Mouse (Mus musculus): ENCODE measurements around the gene Tuba1a. TPM values are rescaled to one million over a fixed set of nuclear protein-coding genes. Genes with fewer than 3 reads are reported as not detected.

Gene Tuba1a
- polyA plus RNA-seq, 1 experiment from 2014 or later: 945 TPM

DNA sequence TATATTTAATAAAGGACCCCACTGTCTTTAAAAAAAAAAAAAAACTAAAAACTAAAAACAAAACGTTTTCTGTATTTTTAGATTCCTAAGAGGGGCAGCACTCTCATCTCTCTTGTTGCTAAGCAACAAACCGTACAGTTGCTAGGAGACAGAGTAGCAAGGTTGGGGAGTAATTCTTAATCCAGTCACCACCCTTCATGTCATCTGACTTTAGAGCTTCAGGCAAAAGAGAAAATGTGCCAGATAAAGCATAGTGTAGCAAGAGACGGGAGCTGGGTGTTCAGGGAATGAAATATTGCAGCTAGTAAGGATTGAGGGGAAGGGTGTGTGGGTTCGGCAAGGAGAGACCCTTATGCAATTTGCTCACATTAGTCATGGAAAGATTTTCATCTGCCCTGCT, 17.6 kb upstream of the Tuba1a start:
- ATAC-seq (no peak), DNase-seq (ENCODE audit: low spot score) (no peak)
- Histone ChIP-seq H3K9me3 (ENCODE audit: low read length) (no peaks in the 10 kb centered on the region), H3K4me3 (ENCODE audit: low read depth, low read length) (no peak overlapping the region), H3K4me2 (replicated peaks; ENCODE audit: low read depth, low read length) (no peak overlapping the region), H3K27me3 (replicated peaks; ENCODE audit: insufficient read depth, low read length) (no peaks in the 10 kb centered on the region), H3K4me1 (ENCODE audit: insufficient read depth, low read depth, low read length) (no peaks in the 10 kb centered on the region), H3K36me3 (ENCODE audit: insufficient read depth, low read length) (no peaks in the 10 kb centered on the region), H3K27ac (ENCODE audit: low read length) (no peak overlapping the region), H3K9ac (replicated peaks; ENCODE audit: low read depth) (no peak overlapping the region)
- 27% methylated on average over 4 of the region's 4 CpGs for WGBS
- TF ChIP-seq EP300 (IDR thresholded peaks at IDR 0.05) (no peak), CTCF (IDR thresholded peaks at IDR 0.05) (no peak)

- no peaks in the 10 kb centered on the region for H3K27me3 ChIP-seq (replicated peaks; ENCODE audit: insufficient read depth, low read length)
- TF ChIP-seq CTCF (IDR thresholded peaks at IDR 0.05) (no peak), EP300 (IDR thresholded peaks at IDR 0.05) (no peak)
- peak overlapping the region; percentile 44; the same call in 1 of the 2 replicates for H3K27ac ChIP-seq (ENCODE audit: low read length)
- H3K4me2 ChIP-seq (replicated peaks; ENCODE audit: low read depth, low read length): no peak overlapping the region
- no peaks in the 10 kb centered on the region for H3K4me1 ChIP-seq (ENCODE audit: insufficient read depth, low read depth, low read length)
- H3K9me3 ChIP-seq (ENCODE audit: low read length): no peaks in the 10 kb centered on the region
- no peak overlapping the region for H3K9ac ChIP-seq (replicated peaks; ENCODE audit: low read depth)
- H3K4me3 ChIP-seq (ENCODE audit: low read depth, low read length): no peak overlapping the region
- H3K36me3 ChIP-seq (ENCODE audit: insufficient read depth, low read length): no peaks in the 10 kb centered on the region
- no peak for ATAC-seq
- DNase-seq (ENCODE audit: low spot score): peak; percentile 42
- 21% methylated on average over 16 of the region's 16 CpGs for WGBS
Observed at GRCm38 (mm10) chr15:98969372-98970101, 16.0 kb upstream of the Tuba1a start.

DNA sequence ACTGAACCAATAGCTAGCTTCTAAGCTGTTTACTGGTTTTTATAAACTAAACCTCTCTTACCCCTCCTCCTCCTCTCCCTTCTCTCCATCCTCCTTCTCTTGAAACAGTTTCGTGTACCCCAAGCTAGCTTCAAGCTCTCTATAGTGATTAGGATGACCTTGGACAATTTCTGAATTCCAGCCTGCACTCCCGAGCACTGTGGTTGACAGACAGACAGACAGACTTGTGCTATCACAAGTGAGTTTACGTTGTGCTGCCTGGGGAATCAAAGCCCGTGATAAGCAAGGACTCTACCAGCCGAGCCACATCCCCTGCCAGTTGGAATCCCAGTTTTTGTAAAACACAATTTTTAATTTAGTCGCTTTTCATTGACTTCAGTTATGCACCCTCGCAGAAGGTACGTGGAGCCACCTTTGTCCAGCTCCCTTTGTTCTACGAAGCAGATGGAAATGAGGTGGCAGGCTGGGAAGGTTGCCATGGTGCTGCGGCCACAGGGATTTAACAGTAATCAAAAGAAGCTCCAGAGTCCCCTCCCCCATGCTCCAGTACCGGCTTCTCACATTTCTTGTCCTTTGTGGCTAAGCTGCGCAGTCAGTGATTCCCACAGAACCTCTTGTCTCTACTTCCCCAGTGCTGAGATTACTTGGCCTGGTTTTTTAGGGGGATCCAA, 15.3 kb upstream of the Tuba1a start:
- no peak overlapping the region for H3K4me2 ChIP-seq (replicated peaks; ENCODE audit: low read depth, low read length)
- no peaks in the 10 kb centered on the region for H3K9me3 ChIP-seq (ENCODE audit: low read length)
- 20% methylated on average over 12 of the region's 12 CpGs for WGBS
- H3K27me3 ChIP-seq (replicated peaks; ENCODE audit: insufficient read depth, low read length): no peaks in the 10 kb centered on the region
- no peak overlapping the region for H3K27ac ChIP-seq (ENCODE audit: low read length)
- ATAC-seq: peak; percentile 50
- H3K4me3 ChIP-seq (ENCODE audit: low read depth, low read length): no peak overlapping the region
- H3K36me3 ChIP-seq (ENCODE audit: insufficient read depth, low read length): no peaks in the 10 kb centered on the region
- no peak overlapping the region for H3K9ac ChIP-seq (replicated peaks; ENCODE audit: low read depth)
- TF ChIP-seq EP300 (IDR thresholded peaks at IDR 0.05) (no peak), CTCF (IDR thresholded peaks at IDR 0.05) (no peak)
- DNase-seq (ENCODE audit: low spot score): peak; percentile 57
- H3K4me1 ChIP-seq (ENCODE audit: insufficient read depth, low read depth, low read length): no peaks in the 10 kb centered on the region

DNA sequence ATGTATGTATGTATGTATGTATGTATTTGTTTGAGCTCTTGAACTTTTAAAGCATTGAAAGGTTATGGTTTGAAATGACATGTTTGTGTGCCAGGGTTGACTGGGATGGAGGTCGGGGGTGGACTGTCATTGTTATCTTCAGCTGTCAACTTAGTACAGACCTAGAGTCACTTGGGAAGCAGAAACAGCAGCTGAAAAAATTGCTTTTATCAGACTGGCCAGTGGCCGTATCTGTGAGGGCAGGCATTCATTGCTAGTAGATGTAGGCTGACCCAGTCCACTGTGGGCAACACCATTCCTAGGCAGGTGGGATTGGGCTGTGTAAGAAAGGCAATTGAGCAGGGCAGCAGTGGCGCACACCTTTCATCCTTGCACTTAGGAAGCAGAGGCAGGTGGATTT, 6.0 kb upstream of the Tuba1a start:
- no peak overlapping the region for H3K27ac ChIP-seq (ENCODE audit: low read length)
- H3K9ac ChIP-seq (replicated peaks; ENCODE audit: low read depth): no peak overlapping the region
- DNase-seq (ENCODE audit: low spot score) (no peak), ATAC-seq (no peak)
- H3K27me3 ChIP-seq (replicated peaks; ENCODE audit: insufficient read depth, low read length): no peaks in the 10 kb centered on the region
- H3K9me3 ChIP-seq (ENCODE audit: low read length): no peaks in the 10 kb centered on the region
- no peak overlapping the region for H3K4me3 ChIP-seq (ENCODE audit: low read depth, low read length)
- H3K4me1 ChIP-seq (ENCODE audit: insufficient read depth, low read depth, low read length): no peaks in the 10 kb centered on the region
- H3K4me2 ChIP-seq (replicated peaks; ENCODE audit: low read depth, low read length): no peak overlapping the region
- H3K36me3 ChIP-seq (ENCODE audit: insufficient read depth, low read length): no peaks in the 10 kb centered on the region
- 64% methylated on average over 3 of the region's 3 CpGs for WGBS
- no peak for TF ChIP-seq CTCF (IDR thresholded peaks at IDR 0.05)

DNA sequence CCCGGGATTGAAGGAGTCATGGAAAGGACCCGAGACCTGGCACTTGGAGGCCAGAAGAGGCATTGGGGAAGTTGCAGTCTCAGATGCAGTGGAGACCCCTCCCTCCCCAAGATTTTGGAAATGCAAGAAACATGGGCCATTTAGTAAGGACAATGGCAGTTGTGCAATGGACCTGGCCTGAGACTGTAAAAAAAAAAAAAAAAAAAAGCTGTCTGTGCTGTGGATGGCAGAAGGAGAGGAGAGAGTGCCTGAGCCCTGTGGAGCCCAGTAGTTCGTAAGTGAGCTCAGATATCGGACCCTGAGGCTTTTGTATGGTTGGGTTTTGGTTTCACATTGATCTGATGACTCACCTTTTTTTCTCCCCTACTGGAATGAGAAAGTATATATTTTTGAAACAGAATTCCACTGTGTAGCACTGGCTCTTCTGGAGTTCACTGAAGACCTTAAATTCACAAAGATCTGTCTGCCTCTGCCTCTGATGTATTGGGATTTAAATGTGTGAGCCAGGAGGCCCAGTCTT, 5.5 kb upstream of the Tuba1a start:
- no peak overlapping the region for H3K4me3 ChIP-seq (ENCODE audit: low read depth, low read length)
- no peak overlapping the region for H3K4me2 ChIP-seq (replicated peaks; ENCODE audit: low read depth, low read length)
- no peaks in the 10 kb centered on the region for H3K27me3 ChIP-seq (replicated peaks; ENCODE audit: insufficient read depth, low read length)
- WGBS: 88% methylated on average over 4 of the region's 4 CpGs
- no peak for ATAC-seq
- no peak overlapping the region for H3K9ac ChIP-seq (replicated peaks; ENCODE audit: low read depth)
- DNase-seq (ENCODE audit: low spot score): no peak
- no peaks in the 10 kb centered on the region for H3K4me1 ChIP-seq (ENCODE audit: insufficient read depth, low read depth, low read length)
- H3K9me3 ChIP-seq (ENCODE audit: low read length): no peaks in the 10 kb centered on the region
- TF ChIP-seq EP300 (IDR thresholded peaks at IDR 0.05) (no peak), CTCF (IDR thresholded peaks at IDR 0.05) (no peak)
- H3K36me3 ChIP-seq (ENCODE audit: insufficient read depth, low read length): no peaks in the 10 kb centered on the region
- H3K27ac ChIP-seq (ENCODE audit: low read length): no peak overlapping the region

- 40% methylated on average over 5 of the region's 5 CpGs for WGBS
- Histone ChIP-seq H3K9me3 (ENCODE audit: low read length) (no peaks in the 10 kb centered on the region), H3K36me3 (ENCODE audit: insufficient read depth, low read length) (no peaks in the 10 kb centered on the region), H3K27ac (ENCODE audit: low read length) (no peak overlapping the region), H3K4me2 (replicated peaks; ENCODE audit: low read depth, low read length) (no peak overlapping the region), H3K9ac (replicated peaks; ENCODE audit: low read depth) (no peak overlapping the region), H3K4me3 (ENCODE audit: low read depth, low read length) (no peak overlapping the region), H3K27me3 (replicated peaks; ENCODE audit: insufficient read depth, low read length) (no peaks in the 10 kb centered on the region), H3K4me1 (ENCODE audit: insufficient read depth, low read depth, low read length) (no peaks in the 10 kb centered on the region)
- DNase-seq (ENCODE audit: low spot score) (peak; percentile 46), ATAC-seq (no peak)
- TF ChIP-seq CTCF (IDR thresholded peaks at IDR 0.05): no peak
- no peak for TF ChIP-seq EP300 (IDR thresholded peaks at IDR 0.05)
Observed at GRCm38 (mm10) chr15:98957475-98957874, 4.0 kb upstream of the Tuba1a start.

Measured in lung, postnatal 0 days (tissue).